ENCODE assay signal across 9 mouse cellular contexts in the genomic region with DNA sequence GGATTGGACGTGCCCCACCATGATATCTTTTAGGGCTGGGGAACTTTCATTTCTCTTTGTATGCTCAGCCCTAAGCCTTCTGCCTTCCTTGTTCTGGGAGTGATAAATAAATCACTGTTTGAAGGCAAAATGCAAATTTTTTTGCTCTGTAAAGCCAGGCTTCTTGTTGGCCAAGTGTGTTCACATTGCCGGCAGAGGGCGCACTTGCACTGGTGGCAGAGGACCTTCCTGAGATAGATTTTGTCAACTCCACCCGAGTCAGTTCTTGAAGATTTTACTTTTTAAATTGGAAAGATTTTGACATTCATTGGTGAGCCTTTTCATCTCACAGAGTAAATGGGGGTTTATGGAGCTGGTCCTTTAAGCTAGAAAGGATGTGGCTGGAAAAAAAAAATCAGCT. TPM values are rescaled to one million over a fixed set of nuclear protein-coding genes. Genes with fewer than 3 reads are reported as not detected.
A peak's percentile ranks its signal among the peaks of the same experiment; 100 is the strongest.
DNase-seq lines count a peak whose midpoint lies in the region; ATAC-seq and TF ChIP-seq lines count a peak whose summit lies in the region.
"Had no signal": no experiment of that assay in that cellular context is flagged by ENCODE, and none has a peak within 500 bp of the region (broad histone marks: within the 10 kb centered on the region; RNA-seq: fewer than 3 reads in every experiment).

No protein-coding gene starts in this region.

- TF ChIP-seq EP300 in lung, postnatal 0 days (IDR thresholded peaks at IDR 0.05): no peak

- no peak overlapping the region for H3K4me3 ChIP-seq in lung, postnatal 0 days (ENCODE audit: low read depth, low read length)
- H3K4me3 ChIP-seq: midbrain, embryonic 12.5 days had no signal

- H3K9me3 ChIP-seq in lung, postnatal 0 days (ENCODE audit: low read length): no peaks in the 10 kb centered on the region
- H3K9me3 ChIP-seq: midbrain, embryonic 12.5 days had no signal

- WGBS in lung, postnatal 0 days: 7% methylated on average over 4 of the region's 4 CpGs

- H3K4me2 ChIP-seq in lung, postnatal 0 days (replicated peaks; ENCODE audit: low read depth, low read length): no peak overlapping the region; the same call in 1 of the 2 replicates
- H3K4me2 ChIP-seq: midbrain, embryonic 12.5 days had no signal

- ATAC-seq in CD4-positive, CD25-positive, alpha-beta regulatory T cell, adult 4 months: peak; percentile 74
- no peak; the same call in 1 of the 2 replicates for ATAC-seq in lung, postnatal 0 days

- peak; percentile 94 for TF ChIP-seq CTCF in lung, postnatal 0 days (IDR thresholded peaks at IDR 0.05)

- H3K9ac ChIP-seq in lung, postnatal 0 days (replicated peaks; ENCODE audit: low read depth): no peak overlapping the region
- H3K9ac ChIP-seq: midbrain, embryonic 12.5 days had no signal

- H3K27me3 ChIP-seq in lung, postnatal 0 days (replicated peaks; ENCODE audit: insufficient read depth, low read length): no peaks in the 10 kb centered on the region
- H3K27me3 ChIP-seq: midbrain, embryonic 12.5 days had no signal

- no peaks in the 10 kb centered on the region for H3K36me3 ChIP-seq in lung, postnatal 0 days (ENCODE audit: insufficient read depth, low read length)
- H3K36me3 ChIP-seq: midbrain, embryonic 12.5 days had no signal

- no peak overlapping the region for H3K27ac ChIP-seq in lung, postnatal 0 days (ENCODE audit: low read length)
- H3K27ac ChIP-seq: midbrain, embryonic 12.5 days had no signal

- no peaks in the 10 kb centered on the region; the same call in 1 of the 2 replicates for H3K4me1 ChIP-seq in lung, postnatal 0 days (ENCODE audit: insufficient read depth, low read depth, low read length)
- H3K4me1 ChIP-seq: midbrain, embryonic 12.5 days had no signal

- peak; percentile 69 for DNase-seq in ZHBTc4 (ENCODE audit: low read depth, low spot score)
- peak; percentile 93 for DNase-seq in embryo, embryonic 10 days (ENCODE audit: low spot score)
- DNase-seq in heart, adult 9 months (ENCODE audit: low spot score in 2 of 2): peak; percentile 50 to 80
- peak; percentile 87 for DNase-seq in layer of hippocampus, adult 11-12 months (ENCODE audit: low spot score)
- peak; percentile 89 for DNase-seq in lung, postnatal 0 days (ENCODE audit: low spot score)
- peak; percentile 77 to 92 for DNase-seq in right cerebral cortex, postnatal 10 days (ENCODE audit: low spot score in 2 of 2)
- DNase-seq in urinary bladder, postnatal 14 days (ENCODE audit: low spot score): peak; percentile 92

RNA-seq across cellular contexts. Expression of a gene that starts 14.7 kb away (rescaled TPM):
- 1 to 10 TPM; 5.2 to 7.7 TPM for polyA plus RNA-seq in CD4-positive, CD25-positive, alpha-beta regulatory T cell, adult 4 months (2017; shearing (Covaris generic))
- polyA plus RNA-seq in lung, postnatal 0 days (2015; fragmentation: Nextera tagmentation; extraction: Ambion mirVana): 21.6 and 21.7 TPM in 2 replicates

RNA-seq across cellular contexts. Expression of a gene that starts 26.7 kb away (rescaled TPM):
- polyA plus RNA-seq in CD4-positive, CD25-positive, alpha-beta regulatory T cell, adult 4 months (2017; shearing (Covaris generic)): 1 to 10 TPM; 8.9 TPM
- 23.4 and 24.4 TPM in 2 replicates for polyA plus RNA-seq in lung, postnatal 0 days (2015; fragmentation: Nextera tagmentation; extraction: Ambion mirVana)

RNA-seq across cellular contexts. Expression of a gene that starts 35.9 kb away (rescaled TPM):
- 1 to 10 TPM in 1 of 2 experiments, under 1 TPM in 1; 0.52 to 1.0 TPM for polyA plus RNA-seq in CD4-positive, CD25-positive, alpha-beta regulatory T cell, adult 4 months (2017; shearing (Covaris generic))
- polyA plus RNA-seq in lung, postnatal 0 days (2015; fragmentation: Nextera tagmentation; extraction: Ambion mirVana): 7.6 and 12.1 TPM in 2 replicates
